Mouse (Mus musculus) natural killer cell, adult 2 months (primary cell): ENCODE data around the gene Hes6.
A peak's percentile ranks its signal among the peaks of the same experiment; 100 is the strongest.

Source experiments
- DNase-seq, 2 experiments: peaks; one replicate each; pipeline ENCODE4 v3.0.0; 2022; ENCODE audit warnings: low spot score in 2 of 2

The Hes6 gene

DNA sequence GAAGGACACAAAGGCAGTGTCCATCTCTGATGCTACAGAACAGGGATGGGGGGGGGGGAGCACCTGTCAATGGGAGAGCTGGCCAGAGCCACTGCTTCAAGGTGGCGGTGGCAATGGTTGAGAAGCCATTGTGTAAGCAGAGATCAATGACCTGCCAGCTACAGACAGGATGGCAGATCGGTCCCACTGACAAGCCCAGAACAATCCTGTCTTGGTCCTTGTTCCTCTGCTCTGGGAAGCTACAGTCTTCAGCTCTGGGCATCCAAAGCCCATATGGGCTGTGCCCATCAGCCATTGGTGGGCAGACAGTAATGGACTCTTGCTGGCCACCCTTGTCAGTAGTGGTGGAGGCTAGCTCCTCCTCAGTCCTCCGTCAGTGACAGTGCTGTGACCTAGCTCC lies 28.0 kb upstream of the Hes6 start:
- no peak for DNase-seq

DNA sequence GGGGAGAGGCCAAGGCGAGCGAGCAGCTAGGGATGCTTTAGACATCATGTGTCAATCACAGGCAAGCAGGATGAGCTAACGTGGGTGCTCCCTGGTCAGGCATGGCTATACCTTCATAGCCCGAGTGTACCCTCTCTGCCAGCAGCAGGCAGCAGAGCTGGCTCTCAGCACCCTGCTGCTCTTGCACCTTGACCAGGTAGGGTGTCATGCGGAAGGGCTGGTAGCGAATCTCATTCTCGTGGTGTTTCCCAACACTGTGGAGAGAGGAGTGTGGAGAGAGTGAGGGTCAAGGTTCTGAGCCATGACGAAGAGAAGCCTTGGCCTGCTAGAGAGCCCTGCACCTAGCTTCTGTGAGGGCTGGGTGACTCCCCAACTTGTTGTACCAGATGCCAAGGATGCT lies 25.9 kb upstream of the Hes6 start:
- DNase-seq, result no peak

DNA sequence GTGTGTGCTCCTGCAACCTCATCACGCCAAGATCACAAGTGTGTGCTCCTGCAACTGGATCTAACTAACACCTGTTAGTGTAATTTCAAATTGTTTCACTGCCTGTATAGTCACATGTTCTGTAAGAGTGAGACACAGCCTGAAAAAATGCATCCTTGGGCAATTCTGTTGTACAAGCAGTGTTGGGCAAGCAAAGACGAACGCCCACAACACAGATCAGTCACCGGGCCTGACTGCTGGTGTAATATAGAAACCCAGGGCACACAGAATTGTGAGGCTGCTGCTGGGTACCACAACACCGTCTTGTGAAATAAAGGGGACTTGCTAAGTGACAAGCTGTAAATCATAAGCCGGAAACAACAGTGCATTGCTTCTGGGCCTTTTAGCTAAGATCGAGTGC lies 23.7 kb upstream of the Hes6 start:
- no peak for DNase-seq

DNA sequence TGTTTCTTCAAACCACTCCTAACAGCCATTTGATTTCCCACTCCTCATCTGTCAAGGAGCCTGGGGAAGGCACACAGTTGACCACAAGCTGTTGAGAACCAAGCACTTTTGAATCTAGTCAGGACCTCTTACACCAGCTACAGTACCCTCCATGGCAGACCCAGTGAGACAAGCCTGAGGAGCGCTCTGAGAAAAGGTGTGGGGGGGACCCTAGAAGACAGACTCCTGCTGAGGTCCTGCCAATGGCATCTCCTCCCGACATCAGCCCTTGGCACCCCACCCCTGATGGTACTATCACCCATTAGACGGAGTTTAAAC lies 23.2 kb upstream of the Hes6 start:
- no peak for DNase-seq

DNA sequence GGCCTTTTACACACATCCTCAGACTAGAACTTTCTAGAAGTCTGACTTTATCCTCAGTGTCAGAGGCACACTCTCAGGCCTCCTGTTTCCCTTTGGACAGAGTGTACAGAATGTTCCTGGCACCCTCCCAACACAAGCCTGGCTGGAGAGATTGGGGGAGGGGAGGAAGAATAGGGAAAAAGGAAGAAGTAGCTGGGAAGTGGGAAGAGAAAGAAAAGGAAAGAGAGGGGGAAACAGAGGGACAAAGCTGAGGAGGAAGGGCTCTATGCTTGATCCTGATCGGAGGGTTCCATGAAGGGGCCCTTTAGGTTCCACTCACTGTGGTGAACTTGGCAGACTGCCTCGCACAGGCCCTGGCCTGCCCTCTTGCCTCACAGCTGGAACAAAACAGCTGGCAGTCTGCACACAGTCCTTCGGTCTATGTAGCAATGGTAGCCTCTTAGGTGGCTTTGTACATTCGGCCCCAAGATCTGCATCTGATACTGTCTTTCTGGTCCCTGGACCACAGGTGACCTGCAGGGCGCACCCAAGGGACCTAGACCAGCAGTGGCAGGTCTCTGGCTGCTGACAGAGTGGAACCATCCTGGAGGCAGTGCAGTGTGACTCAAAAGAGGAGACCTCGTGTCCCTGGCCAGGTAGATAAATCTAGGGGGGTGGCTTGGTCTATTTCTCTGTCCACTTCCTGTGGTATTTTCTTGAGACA lies 22.7 kb upstream of the Hes6 start:
- no peak for DNase-seq

DNA sequence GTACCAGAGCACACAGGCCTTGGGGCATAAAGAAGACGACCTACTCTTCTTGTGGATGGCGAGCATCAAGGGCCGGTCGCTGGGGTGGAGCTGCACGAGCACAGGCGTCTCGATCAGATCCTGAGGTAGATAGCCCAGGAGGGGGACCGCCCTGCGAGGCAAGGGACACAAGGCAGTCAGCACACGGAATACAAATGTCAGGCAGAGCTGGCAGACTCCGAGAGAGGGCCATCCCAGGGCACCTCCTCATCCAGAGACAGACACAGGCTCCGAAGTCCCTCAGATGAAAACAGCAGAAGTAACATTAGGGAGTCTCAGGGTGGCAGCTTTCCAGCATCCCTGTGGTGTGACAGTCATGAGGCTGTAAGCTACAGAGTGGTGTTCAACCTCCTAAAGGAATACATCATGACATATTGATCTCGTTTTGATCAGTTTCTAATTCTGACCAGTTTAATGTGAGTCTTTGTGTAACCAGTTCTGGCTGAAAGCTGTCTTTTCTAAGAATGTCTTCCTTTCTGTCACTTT lies 21.8 kb upstream of the Hes6 start:
- no peak for DNase-seq

DNA sequence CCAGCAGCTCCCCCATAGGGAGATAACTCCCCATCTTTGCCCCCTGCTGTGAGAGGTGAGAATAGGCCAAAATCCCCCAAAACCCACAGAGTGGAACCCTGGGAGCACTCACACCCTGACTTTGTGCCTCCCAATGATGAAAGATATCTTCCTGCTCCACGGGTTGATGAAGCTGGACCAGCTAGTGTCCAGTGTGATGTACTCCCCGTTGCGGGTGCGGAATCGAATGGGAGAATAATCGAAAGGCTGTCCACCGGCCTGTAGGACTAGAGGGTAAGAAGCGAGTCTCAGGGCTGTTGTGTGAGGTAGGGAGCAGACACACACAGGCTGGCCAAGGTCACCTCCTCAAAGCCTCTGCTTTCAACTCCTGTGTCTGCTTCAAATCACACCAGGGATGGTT lies 21.1 kb upstream of the Hes6 start:
- no peak for DNase-seq

DNA sequence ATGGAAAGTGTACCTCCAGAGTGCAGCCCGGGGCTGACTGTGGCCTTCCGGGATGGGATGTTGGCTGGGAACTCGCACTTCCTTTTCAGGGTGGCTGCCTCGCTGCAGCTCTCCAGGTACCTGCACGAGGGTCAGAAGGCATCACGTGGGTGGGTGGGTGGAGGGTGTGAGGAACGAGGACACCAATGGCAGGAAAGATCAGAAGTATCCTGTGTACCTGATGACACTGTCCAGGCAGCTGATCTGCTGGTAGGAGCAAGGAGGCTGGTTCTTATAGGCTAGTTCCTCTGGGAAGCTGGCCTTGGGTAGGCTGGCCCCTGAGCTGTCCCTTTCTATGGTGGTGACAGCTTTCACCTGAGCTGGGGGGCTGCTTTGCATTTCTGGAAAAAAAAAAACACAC lies 16.9 kb upstream of the Hes6 start:
- DNase-seq, result no peak

DNA sequence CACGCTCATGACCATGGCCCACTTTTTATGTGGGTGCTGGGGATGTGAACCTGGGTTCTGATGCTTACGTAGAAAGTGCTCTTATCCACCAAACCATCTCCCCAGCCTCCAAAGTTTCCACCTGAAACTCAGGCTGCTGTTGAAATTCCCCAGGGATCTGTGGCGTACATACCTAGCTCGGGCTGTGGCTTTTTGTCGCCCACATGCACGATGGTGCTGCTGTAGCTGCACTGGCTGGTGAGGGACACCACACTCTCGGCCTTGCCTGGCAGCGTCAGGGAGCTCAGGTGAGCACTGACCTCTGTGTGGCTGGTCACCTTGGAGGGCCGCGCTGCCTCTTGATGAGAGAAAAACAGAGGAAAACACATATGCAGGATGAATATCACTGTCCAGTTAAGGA lies 15.4 kb upstream of the Hes6 start:
- DNase-seq, result no peak

DNA sequence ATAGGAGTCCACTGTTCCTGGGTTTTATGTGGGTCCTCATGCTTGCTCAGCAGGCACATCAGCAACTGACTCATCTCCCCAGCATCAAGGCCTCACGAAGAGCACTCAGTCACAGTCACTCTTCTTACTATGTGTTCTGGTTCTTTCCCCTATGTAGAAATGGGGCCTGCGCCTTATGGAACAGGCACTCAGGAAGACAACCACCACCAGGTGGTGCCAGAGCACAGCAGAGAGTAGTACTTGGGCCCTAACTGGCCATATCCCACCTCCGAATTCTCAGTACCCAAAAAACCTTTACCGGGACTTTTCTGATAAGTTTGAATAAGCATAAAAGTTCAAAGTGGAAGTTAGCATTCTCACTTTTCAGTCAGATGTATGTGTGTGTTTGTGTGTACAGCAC lies 14.8 kb upstream of the Hes6 start:
- peak; percentile 52 to 67 for DNase-seq

DNA sequence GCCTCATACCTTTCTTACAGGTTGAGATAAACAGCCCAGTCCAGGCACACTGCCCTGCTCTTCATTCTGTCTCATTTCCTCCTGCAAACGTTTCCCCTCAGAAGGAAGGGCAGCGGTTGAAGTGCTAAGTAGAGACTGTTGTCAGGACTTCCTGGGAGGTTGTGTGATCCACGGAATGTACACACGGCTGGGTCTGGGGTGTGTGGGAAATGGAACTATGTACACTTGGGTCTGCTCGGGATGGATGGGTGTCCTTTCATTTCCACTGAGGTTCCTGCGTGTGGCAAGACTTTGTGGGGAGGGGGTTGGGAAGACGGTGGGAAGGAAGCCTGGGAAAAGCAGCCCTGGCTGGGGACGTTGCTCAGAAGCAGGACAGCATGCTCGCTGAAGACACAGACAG lies 12.6 kb upstream of the Hes6 start:
- DNase-seq, result no peak

DNA sequence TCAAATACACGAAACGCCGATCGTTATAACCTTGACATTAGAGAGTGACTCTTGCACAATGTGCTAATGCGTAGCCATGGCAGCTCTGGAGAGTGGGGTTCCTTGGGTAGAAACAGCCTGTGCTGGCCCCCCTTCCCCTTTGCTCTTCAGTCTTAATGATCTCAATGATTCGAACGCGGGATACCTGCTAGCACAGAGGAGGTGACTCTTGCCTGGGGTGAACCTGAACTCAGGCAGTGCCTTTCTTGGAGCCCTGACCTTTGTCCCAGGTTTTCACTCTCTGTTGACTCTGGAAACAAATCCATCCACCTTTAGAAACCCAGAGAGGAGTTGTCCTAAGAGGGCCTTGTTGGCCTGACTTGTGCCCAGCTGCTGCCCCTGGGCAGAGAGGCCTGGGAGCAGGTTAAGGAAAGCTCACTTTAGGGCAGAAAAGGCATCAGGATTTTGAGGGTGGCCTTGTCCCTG lies 6.8 kb upstream of the Hes6 start:
- DNase-seq, result no peak

DNA sequence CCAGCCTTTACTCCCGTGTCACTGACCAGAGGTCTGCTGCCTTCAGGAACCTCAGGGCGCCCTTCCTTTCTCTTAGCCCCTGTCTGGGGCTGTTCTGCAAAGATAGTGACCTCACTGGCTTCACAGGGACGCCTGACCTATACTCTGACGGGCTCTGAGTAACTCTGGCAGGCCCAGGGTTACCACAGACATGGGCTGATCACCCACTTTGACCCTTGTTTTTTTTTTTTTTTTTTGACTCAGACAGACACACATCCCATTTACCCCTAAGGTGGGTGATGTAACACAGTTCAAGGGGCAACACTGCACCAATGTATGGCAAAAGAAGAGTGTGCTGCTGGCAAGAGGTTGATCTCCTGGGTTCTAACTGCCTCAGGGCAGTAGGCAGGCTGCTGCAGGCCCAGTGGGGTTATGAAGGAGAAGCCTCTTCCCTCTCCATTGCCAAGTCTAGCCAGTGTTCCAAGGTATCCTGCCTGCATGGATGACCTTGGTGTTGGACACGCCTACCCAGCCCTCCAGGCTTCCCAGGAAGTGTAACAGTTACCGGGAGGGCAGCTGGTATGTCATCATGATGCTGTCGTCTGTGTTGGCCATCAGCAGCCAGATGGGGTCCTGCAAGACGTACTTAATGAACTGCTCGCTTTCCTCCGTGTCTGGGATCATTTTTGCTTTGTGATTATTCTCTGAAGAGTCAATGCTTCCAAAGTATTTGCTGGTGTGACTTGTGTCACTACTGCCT lies 6.2 kb upstream of the Hes6 start:
- no peak for DNase-seq

DNA sequence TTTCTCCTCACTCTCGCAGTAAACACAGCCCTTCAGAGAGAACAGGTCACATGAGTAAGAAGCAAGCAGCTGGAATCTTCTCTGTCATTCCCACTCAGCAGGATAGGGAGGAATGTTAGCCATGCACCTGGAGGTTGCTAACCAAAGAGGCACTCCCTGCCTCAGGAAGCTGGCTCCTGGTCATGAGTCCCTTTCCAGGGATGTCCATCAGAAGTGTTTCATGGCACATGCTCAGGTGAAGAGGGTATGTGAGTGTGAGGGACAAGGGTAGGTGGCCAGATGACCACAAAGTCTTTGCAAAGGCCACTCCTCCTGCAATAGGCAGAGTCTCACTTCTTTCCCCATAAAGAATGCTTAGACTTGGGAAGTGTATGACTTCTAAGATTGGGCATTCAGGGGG lies 4.2 kb upstream of the Hes6 start:
- DNase-seq, result no peak

DNA sequence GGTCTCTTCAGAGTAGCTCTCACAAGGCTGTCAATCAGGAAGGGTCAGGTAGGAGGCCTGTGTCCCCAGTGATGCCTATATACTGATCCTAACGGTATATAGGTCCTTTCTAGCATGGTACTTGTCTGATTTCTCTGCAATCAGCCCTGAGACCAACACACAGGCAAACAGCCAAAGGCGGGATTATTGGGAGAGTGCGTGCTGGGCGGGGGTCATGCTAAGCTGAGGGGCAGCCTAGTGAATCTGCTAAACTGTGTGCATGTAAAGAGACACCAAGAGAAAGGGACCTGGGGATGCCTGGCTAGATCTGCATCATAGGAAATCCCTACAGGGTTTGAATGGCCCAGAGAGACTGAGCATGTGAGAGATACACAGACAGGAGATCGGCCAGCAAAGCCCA lies 1.5 kb upstream of the Hes6 start:
- no peak for DNase-seq

DNA sequence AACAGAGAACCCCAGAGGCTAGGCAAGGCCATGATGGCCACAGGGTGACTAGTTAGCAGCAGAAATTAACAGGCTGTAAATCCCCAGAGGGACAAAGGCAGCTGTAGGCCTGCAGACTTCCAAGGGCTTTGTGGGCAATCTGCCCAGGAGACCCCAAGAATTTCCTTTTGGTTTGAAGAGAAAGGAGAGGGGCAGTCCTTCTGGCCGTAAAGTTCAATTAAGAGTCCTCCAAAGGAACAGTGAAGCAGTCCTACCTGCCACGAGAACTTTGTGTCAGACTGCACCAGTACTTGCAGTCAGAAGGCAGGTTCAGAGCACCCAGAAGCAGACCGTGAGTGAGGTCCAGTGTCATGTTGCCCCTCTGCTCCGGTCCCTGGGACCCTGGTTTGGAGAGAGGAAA lies 1.1 kb upstream of the Hes6 start:
- DNase-seq, result no peak

DNA sequence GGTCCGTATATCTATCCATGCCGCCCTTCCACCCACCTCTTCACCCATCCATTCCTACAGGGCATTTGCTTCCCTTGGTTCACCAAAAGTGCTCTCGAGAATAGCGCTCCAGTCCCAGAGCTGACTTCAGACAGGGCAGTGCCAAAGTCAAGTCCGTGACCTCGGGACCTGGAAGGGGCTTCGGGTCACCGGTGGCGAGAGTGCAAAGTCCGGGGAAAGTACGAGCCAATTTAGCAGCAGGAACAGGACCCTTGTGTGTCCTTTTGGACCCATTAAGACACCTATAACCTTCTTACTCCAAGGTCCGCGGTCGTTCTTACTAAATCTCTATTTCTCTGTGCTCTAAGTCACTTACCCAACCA lies 321 bp downstream of the Hes6 start:
- no peak for DNase-seq

DNA sequence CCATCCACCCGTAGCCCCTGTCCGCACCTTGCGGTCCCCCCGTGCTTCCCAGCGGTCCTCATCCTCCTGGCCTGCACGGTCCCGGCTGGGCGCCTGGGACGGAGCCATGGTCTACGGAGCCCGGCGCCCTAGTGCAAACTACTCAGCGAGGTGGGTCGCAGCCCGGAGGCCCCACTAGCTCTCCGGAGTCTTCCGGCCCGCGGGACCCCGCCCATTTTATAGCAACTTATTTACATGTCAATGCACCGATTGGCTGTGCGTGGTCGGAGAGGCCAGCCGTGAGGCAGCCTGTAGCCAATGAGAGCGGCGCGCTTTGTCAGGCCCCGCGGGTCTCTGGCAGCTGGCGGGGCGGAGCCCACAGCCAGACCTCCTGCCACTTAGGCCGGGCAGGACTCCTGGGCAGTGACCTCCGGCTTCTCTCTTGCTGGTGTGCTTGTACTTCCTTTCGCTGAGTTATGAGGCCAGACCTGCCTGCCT lies 770 bp downstream of the Hes6 start:
- DNase-seq, result peak; percentile 92

DNA sequence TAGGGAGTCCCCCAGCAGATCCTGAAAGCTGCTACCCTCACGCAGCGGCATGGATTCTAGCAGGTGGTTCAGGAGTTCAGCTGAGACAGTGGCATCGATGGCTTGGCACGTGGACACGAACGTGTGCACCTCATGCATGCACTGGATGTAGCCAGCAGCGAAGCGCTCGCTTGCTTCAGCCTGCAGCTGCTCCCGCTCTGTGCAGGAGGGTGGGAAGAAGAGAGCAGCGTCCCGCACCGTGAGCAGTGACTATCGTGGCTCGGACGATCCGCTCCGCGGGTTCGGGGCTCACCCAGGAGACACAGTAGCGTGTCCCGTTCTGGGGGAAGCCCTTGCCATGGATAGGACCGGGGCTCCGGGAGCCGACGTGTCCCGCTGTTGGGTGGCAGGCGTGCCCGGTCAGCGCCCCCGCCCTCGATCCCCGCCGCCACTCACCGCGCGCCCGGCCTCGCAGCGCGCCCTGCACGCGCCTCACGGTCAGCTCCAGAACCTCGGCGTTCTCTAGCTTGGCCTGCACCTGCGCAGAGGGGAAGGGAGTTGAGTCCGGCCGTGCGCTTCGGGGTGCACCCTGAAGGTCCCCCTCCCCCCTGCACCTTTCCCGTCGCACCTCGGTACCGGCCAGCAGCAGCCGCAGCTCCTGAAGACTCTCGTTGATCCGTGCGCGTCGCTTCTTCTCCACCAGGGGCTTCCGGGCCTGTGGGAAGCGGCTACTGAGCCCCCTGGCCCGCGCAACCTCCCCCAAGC lies 1.4 kb downstream of the Hes6 start:
- peak in 1 of 2 experiments; percentile 2 for DNase-seq

DNA sequence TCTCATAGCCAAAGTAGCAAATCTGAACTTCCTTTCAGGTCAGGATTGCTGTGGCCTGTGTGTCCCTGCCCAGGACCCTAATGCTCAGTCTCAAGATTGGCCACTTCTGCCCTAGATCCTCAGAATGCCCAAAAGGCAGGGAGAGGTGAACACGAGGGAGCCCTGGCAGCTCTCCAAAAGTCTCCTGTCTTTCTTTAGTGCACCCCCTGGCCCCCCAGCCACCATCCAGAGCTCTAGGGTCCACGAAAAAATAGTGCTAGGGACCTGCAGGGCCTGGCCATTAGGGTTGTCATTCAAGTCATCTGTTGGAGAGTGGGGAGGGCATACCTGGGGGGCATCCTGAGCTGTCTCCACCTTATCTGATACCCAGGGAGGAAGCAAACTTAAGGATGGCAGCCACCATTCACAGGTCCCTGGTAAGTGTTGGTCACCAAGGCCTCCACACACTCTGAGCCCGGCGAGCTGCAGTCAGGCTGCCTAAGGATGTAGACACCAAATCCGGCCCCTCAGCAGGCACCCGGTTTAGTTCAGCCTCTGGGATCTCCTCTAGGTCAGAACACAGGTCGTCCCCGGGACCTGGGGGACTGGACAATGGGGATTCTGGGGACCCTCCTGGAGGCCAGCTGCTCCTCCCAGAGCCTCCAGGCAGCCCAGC lies 2.1 kb downstream of the Hes6 start:
- DNase-seq, result no peak

DNA sequence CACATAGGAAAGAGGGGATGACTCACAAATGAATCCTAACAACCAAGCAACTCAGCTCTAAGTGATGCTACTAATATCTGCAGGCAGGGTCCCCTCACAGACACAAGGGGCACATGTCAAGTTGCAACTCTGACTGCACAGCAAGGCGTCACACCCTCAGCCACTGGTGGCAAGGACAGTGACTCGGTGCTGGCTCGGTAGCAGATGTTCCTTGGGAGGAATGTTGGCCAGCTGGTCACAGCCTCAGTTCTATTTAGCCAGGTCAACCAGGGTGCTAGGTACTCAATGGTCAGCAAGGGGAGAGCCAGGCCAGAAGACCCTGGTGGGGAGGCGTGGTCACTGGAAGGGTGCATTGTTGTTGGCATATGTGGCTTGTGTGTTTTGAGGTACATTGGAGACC lies 6.0 kb downstream of the Hes6 start:
- DNase-seq, result no peak
